Mouse (Mus musculus): Measurements from ENCODE around the gene Zbtb48. TPM values are rescaled to one million over a fixed set of nuclear protein-coding genes. Genes with fewer than 3 reads are reported as not detected.

The Zbtb48 gene
- polyA plus RNA-seq, 1 experiment from 2014 or later, result 23.4 TPM

GRCm38 (mm10) chr4:152008622-152009075 is 18.8 kb downstream of the Zbtb48 start, which contains the start of gene Klhl21:
TSS of gene Klhl21 (plus strand) at chr4:152008803.
- Histone ChIP-seq H3K4me3 (peak within 1 kb of the TSS; percentile 69), H3K9ac (replicated peaks) (peak within 1 kb of the TSS; percentile 61), H3K27me3 (peaks cover 52% of the 10 kb centered on the region), H3K36me3 (no peaks in the 10 kb centered on the region), H3K27ac (replicated peaks) (peak within 1 kb of the TSS; percentile 56), H3K4me1 (peaks cover 33% of the 10 kb centered on the region), H3K4me2 (replicated peaks) (peak within 1 kb of the TSS; percentile 100), H3K9me3 (no peaks in the 10 kb centered on the region)
- WGBS, result under 1% methylated on average over 45 of the region's 45 CpGs
- ATAC-seq (ENCODE audit: low FRiP score, low read depth), result peak; percentile 83

DNA sequence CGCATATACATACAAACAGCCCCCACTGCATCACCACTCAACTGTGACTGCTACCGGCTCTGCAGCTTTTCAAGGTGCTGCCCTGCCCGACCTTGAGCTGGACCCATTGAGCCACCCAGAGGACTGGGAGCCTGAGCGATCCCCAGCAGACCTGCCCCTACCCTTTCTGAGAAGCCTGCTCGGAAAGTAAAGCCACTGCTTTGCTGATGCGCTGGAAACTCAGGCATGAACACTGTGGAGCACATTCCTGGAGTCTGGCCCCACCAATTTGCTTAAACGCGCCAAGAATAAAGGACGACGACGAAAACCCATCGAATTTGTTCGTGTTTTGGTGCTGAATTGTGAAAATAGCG is 19.3 kb downstream of the Zbtb48 start:
- 1% methylated on average over 14 of the region's 14 CpGs for whole genome bisulfite sequencing
- Histone ChIP-seq H3K27me3 (peaks cover 52% of the 10 kb centered on the region), H3K9ac (replicated peaks) (peak overlapping the region; percentile 21)

DNA sequence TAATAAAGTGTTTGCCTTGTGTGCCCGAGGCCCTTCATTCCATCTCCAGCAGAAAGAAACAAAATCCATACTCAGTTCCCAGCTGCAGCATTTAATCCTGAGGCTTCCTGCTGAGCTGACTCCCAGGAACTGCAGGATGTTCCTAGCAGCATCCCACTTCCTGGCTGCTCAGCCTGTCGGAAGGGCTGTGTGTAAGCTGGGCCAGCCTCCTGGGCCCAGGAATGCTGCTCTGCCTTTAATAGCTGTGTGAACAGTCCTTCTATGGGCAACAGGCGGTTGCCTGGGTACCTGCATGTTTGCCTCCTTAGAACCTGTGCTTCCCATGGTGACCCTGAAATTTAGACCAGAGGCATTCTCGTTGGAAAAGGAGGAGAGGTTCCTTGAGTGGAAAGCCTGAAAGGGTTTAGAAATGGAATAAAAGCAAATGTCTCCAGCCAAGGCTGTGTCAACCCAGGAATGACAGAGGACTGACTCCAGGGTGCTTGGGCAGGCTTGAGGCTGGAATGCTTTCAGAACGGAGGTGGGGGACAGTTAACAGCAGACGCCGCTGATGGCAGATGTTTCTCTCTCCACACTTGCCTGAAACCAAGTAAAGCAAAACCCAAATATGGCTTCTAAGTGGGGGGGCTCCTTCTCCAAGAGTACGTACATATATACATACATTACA is 19.9 kb downstream of the Zbtb48 start:
- peak overlapping the region; percentile 100 for H3K4me2 ChIP-seq (replicated peaks)
- no peak overlapping the region for H3K27ac ChIP-seq (replicated peaks)
- peaks cover 33% of the 10 kb centered on the region for H3K4me1 ChIP-seq
- peak overlapping the region; percentile 69 for H3K4me3 ChIP-seq
- H3K9ac ChIP-seq (replicated peaks), result peak overlapping the region; percentile 21; the same call in 1 of the 2 replicates
- WGBS, result 7% methylated on average over 8 of the region's 8 CpGs
- H3K9me3 ChIP-seq, result no peaks in the 10 kb centered on the region
- H3K27me3 ChIP-seq, result peaks cover 52% of the 10 kb centered on the region
- no peaks in the 10 kb centered on the region for H3K36me3 ChIP-seq
- ATAC-seq (ENCODE audit: low FRiP score, low read depth), result no peak

More for the DNA sequence above, 19.3 kb downstream of the Zbtb48 start:
- no peaks in the 10 kb centered on the region for H3K9me3 ChIP-seq
- H3K4me1 ChIP-seq, result peaks cover 33% of the 10 kb centered on the region
- H3K36me3 ChIP-seq, result no peaks in the 10 kb centered on the region
- no peak overlapping the region for H3K27ac ChIP-seq (replicated peaks)
- H3K4me2 ChIP-seq (replicated peaks), result peak overlapping the region; percentile 100
- peak overlapping the region; percentile 69 for H3K4me3 ChIP-seq
- 0 out of 2 replicates have a peak, but pooled peaks have one; percentile 16 for ATAC-seq (ENCODE audit: low FRiP score, low read depth)

GRCm38 (mm10) chr4:152006812-152007211 is 20.7 kb downstream of the Zbtb48 start:
- H3K27me3 ChIP-seq, result peaks cover 52% of the 10 kb centered on the region
- ATAC-seq (ENCODE audit: low FRiP score, low read depth), result no peak
- no peak overlapping the region for H3K9ac ChIP-seq (replicated peaks)
- H3K36me3 ChIP-seq, result no peaks in the 10 kb centered on the region
- WGBS, result 18% methylated on average over 3 of the region's 3 CpGs
- no peak overlapping the region for H3K4me2 ChIP-seq (replicated peaks)
- no peaks in the 10 kb centered on the region for H3K9me3 ChIP-seq
- peaks cover 33% of the 10 kb centered on the region for H3K4me1 ChIP-seq
- no peak overlapping the region for H3K4me3 ChIP-seq
- H3K27ac ChIP-seq (replicated peaks), result no peak overlapping the region

DNA sequence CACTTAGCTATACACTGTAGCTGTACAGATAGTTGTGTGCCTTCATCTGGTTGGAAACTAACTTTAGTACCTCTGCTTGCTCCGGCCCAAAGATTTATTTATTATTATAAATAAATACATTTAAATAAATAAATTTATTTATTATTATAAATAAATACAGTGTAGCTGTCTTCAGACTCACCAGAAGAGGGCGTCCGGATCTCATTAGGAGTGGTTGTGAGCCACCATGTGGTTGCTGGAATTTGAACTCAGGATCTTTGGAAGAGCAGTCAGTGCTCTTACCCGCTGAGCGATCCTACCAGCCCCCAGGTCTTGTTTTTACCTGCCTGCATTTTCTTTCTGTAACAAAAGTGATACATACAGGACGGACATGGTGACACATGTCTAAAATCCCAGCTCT is 21.3 kb downstream of the Zbtb48 start:
- WGBS, result 74% methylated on average over 6 of the region's 6 CpGs
- H3K36me3 ChIP-seq, result no peaks in the 10 kb centered on the region

DNA sequence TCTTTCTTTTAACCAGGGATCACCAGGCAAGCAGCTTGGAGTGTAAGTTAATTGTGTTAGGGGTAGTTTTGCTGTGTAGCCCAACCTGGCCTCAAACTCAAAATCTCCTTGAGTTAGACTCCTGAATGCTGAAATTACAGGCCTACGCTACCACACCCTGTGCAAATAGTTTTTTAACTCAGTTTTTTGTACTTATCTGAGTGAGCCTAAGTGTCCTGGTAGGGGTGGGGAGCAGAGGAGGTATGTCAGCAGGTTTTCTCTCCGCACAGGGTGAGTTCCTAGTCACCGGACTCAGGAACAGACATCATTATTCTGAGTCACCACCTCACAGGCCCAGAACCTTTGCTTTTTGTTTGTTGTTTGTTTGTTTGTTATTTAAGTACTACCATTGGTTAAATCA is 25.4 kb downstream of the Zbtb48 start:
- no peak overlapping the region for H3K4me2 ChIP-seq (replicated peaks)
- H3K27ac ChIP-seq (replicated peaks), result no peak overlapping the region
- peaks cover 17% of the 10 kb centered on the region for H3K27me3 ChIP-seq
- no peak overlapping the region for H3K9ac ChIP-seq (replicated peaks)
- no peak for ATAC-seq (ENCODE audit: low FRiP score, low read depth)
- 93% methylated on average over 3 of the region's 3 CpGs for WGBS
- H3K36me3 ChIP-seq, result no peaks in the 10 kb centered on the region
- no peaks in the 10 kb centered on the region for H3K9me3 ChIP-seq
- no peak overlapping the region for H3K4me3 ChIP-seq
- peaks cover 4% of the 10 kb centered on the region; the same call in 1 of the 2 replicates for H3K4me1 ChIP-seq

More for the DNA sequence above, 21.3 kb downstream of the Zbtb48 start:
- Histone ChIP-seq H3K4me2 (replicated peaks) (no peak overlapping the region), H3K9me3 (no peaks in the 10 kb centered on the region), H3K27ac (replicated peaks) (no peak overlapping the region), H3K4me1 (peaks cover 33% of the 10 kb centered on the region), H3K27me3 (peaks cover 48% of the 10 kb centered on the region), H3K9ac (replicated peaks) (no peak overlapping the region), H3K4me3 (no peak overlapping the region)
- ATAC-seq (ENCODE audit: low FRiP score, low read depth), result no peak

DNA sequence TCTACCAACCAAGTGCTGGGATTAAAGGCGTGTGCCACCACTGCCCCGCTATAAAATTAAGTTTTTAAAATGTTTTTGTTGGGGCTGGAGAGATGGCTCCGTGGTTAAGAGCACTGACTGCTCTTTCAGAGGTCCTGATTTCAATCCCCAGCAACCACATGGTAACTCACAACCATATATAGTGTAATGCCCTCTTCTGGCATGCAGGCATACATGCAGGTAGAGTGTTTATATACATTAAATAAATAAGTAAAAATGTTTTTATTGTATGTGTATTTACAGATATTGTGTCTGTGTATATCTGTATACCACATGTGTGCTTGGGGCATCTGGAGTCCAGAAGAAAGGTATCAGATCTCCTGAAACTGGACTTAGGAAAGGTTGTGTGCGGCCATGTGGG is 26.1 kb downstream of the Zbtb48 start:
- no peak overlapping the region for H3K27ac ChIP-seq (replicated peaks)
- H3K27me3 ChIP-seq, result peaks cover 10% of the 10 kb centered on the region
- ATAC-seq (ENCODE audit: low FRiP score, low read depth), result no peak
- WGBS, result 64% methylated on average over 4 of the region's 4 CpGs
- no peak overlapping the region for H3K4me3 ChIP-seq
- no peak overlapping the region for H3K4me2 ChIP-seq (replicated peaks)
- H3K9ac ChIP-seq (replicated peaks), result no peak overlapping the region
- no peaks in the 10 kb centered on the region for H3K36me3 ChIP-seq
- H3K9me3 ChIP-seq, result no peaks in the 10 kb centered on the region
- H3K4me1 ChIP-seq, result peaks cover 6% of the 10 kb centered on the region; the same call in 1 of the 2 replicates

- ATAC-seq (ENCODE audit: low FRiP score, low read depth), result no peak
- WGBS, result 65% methylated on average over 4 of the region's 4 CpGs
- Histone ChIP-seq H3K27ac (replicated peaks) (no peak overlapping the region), H3K4me2 (replicated peaks) (no peak overlapping the region), H3K4me3 (no peak overlapping the region), H3K9ac (replicated peaks) (no peak overlapping the region), H3K27me3 (peaks cover 8% of the 10 kb centered on the region; the same call in 1 of the 2 replicates), H3K36me3 (no peaks in the 10 kb centered on the region), H3K4me1 (peaks cover 6% of the 10 kb centered on the region; the same call in 1 of the 2 replicates), H3K9me3 (no peaks in the 10 kb centered on the region)
These were observed 26.6 kb downstream of the Zbtb48 start for GRCm38 (mm10) chr4:152000906-152001305.

- Histone ChIP-seq H3K27me3 (peaks cover 8% of the 10 kb centered on the region; the same call in 1 of the 2 replicates), H3K27ac (replicated peaks) (no peak overlapping the region), H3K9me3 (no peaks in the 10 kb centered on the region), H3K4me2 (replicated peaks) (no peak overlapping the region), H3K36me3 (no peaks in the 10 kb centered on the region), H3K9ac (replicated peaks) (no peak overlapping the region), H3K4me1 (peaks cover 6% of the 10 kb centered on the region; the same call in 1 of the 2 replicates), H3K4me3 (no peak overlapping the region)
- ATAC-seq (ENCODE audit: low FRiP score, low read depth), result no peak
- 71% methylated on average over 3 of the region's 3 CpGs for WGBS
These were observed 28.0 kb downstream of the Zbtb48 start for GRCm38 (mm10) chr4:151999481-151999880.

DNA sequence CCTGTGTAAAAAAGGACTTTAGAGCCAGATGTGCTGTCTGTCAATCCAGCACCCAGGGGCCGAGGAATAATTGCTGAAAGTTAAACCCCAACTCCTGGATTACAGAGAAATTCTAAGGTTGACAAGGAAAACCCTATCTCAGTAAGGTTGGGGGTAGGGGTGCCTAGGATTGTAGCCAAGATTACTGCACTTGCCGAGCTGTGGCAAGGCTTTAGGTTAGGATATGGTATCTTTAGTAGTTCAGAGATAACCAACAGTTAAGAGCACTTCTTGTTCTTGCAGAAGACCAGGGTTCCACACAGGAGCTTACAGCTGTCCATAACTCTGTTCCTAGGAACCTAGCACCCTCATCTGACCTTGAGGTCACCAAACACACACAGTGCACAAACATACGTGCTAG is 29.8 kb downstream of the Zbtb48 start:
- peak overlapping the region; percentile 87; the same call in 1 of the 2 replicates for H3K4me2 ChIP-seq (replicated peaks)
- peaks cover 8% of the 10 kb centered on the region; the same call in 1 of the 2 replicates for H3K27me3 ChIP-seq
- H3K4me3 ChIP-seq, result peak overlapping the region; percentile 100; the same call in 1 of the 2 replicates
- H3K27ac ChIP-seq (replicated peaks), result no peak overlapping the region
- no peaks in the 10 kb centered on the region for H3K36me3 ChIP-seq
- no peaks in the 10 kb centered on the region for H3K9me3 ChIP-seq
- H3K4me1 ChIP-seq, result peaks cover 20% of the 10 kb centered on the region
- no peak for ATAC-seq (ENCODE audit: low FRiP score, low read depth)
- WGBS, result 73% methylated on average over 3 of the region's 3 CpGs
- H3K9ac ChIP-seq (replicated peaks), result no peak overlapping the region

DNA sequence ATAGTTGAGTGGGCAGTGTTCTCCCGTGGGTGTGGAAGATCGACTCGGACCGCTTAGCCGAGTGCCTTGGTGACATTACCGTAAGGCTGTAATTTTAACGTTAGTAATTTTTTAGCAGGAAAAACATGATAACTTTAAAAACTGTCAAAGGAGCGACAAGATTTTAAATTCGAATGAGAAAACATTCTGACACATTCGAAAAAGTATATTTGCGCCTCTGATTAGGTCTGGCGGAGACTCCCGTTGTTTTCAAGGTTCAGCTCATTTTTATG is 30.6 kb downstream of the Zbtb48 start:
- WGBS, result 7% methylated on average over 13 of the region's 13 CpGs
- ATAC-seq (ENCODE audit: low FRiP score, low read depth), result no peak
- Histone ChIP-seq H3K27me3 (peaks cover 8% of the 10 kb centered on the region; the same call in 1 of the 2 replicates), H3K36me3 (peaks cover 8% of the 10 kb centered on the region), H3K27ac (replicated peaks) (peak overlapping the region; percentile 75), H3K4me1 (peaks cover 20% of the 10 kb centered on the region), H3K9me3 (no peaks in the 10 kb centered on the region), H3K4me3 (peak overlapping the region; percentile 100), H3K4me2 (replicated peaks) (peak overlapping the region; percentile 87), H3K9ac (replicated peaks) (peak overlapping the region; percentile 68)

DNA sequence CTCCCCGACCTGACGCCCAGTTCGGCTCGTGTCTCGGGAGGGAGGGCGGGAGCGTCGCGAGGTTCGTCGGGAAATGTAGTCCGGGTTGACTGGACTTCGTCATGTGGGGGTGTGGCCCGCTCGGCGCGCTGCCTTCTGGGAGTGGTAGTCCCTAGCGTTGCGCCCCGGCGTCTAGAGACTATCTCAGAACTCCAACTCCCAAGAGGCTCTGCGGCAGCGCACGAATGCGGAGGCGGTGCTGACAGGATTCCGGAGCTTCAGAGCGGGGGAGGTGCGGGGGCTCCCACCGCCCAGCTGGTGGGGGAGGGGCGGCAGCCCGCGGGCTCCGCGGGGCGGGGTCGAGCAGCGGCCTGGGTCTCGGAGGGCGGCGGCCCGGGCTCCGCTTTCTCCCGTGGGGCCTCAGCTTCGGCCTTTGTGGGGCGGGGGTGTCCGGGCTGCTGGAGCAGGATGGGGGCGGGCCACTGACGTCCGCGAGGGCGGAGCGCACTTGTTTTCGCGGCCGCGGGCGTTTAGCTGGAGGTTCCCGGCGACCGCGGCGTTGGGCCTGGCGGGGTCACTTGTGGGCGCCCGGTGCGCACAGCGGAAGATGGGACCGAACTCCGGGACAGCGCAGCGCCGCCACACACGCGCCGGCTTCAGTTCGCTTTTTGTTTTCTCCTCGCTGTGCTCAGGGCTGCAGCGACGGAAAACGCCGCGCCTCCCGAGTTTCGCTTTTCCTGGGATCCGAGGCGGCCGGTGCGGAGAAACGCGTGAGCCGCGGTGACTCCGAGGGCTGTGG is 31.1 kb downstream of the Zbtb48 start, which contains the start of gene Phf13:
TSS of gene Phf13 (minus strand) at position 86 of the 778 bp plus-strand sequence.
- Histone ChIP-seq H3K4me3 (peak within 1 kb of the TSS; percentile 100), H3K4me1 (peaks cover 20% of the 10 kb centered on the region), H3K36me3 (peaks cover 13% of the 10 kb centered on the region), H3K27ac (replicated peaks) (peak within 1 kb of the TSS; percentile 76), H3K27me3 (peaks cover 8% of the 10 kb centered on the region; the same call in 1 of the 2 replicates), H3K9me3 (no peaks in the 10 kb centered on the region), H3K4me2 (replicated peaks) (peak within 1 kb of the TSS; percentile 87), H3K9ac (replicated peaks) (peak within 1 kb of the TSS; percentile 96)
- under 1% methylated on average over 92 of the region's 94 CpGs for WGBS
- ATAC-seq (ENCODE audit: low FRiP score, low read depth), result peak; percentile 96
